Mouse (Mus musculus): ENCODE measurements around the gene Cntf.
A peak's percentile ranks its signal among the peaks of the same experiment; 100 is the strongest.

- TF ChIP-seq CTCF (IDR thresholded peaks at IDR 0.05; ENCODE audit: low read depth) (peak; percentile 60), EP300 (IDR thresholded peaks at IDR 0.05; ENCODE audit: low read depth) (no peak)
Observed at GRCm38 (mm10) chr19:12762212-12763130, 3.0 kb downstream of the Cntf start.

Measured in liver, postnatal 0 days (tissue).